Mouse (Mus musculus) megakaryocyte-erythroid progenitor cell, adult 5 weeks (primary cell): ENCODE data around the gene Acot9. TPM values are rescaled to one million over a fixed set of nuclear protein-coding genes. Genes with fewer than 3 reads are reported as not detected.

Experiments used
- polyA plus RNA-seq: library from polyadenylated mRNA; stranded (reverse); fragments of >175 nt; gene quantifications from 2 replicates; pipeline ENCODE4 v1.2.3, GENCODE M21; 2012

The Acot9 gene
- polyA plus RNA-seq, result 5.9 and 8.5 TPM in 2 replicates

GRCm38 (mm10) chrX:155262235-155262914 lies at the start of gene Acot9:
TSS of gene Acot9 (plus strand) at chrX:155262443.

GRCm38 (mm10) chrX:155216271-155216670 lies 46.0 kb upstream of the Acot9 start, which contains the start of gene Sat1:
TSS of gene Sat1 (minus strand) at chrX:155216449.

DNA sequence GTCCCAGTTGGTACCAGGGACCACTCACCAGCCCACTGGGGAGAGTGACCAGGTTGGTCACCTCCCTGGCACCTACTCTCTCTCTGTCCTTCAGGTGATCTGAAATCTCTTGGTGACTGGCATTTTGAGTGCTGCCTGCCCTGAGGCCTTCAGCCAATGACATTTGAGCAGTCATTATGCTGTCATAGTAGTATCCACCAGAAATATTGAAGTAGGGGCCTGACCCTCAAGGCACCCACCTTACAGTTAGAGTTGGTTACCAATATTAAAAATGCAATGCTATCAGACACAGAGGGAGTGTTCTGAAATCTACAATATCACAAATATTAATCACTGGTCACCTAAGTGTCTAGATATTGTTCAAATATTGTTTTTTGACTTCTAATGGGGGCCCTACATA lies 78.4 kb downstream of the Acot9 start, which contains the start of gene Prdx4:
TSS of gene Prdx4 (minus strand) at position 101 of the 400 bp plus-strand sequence.

Other genes with a start within 250 kb of the Acot9 start
- gene Magea5, start 199.3 kb upstream of the Acot9 start, polyA plus RNA-seq, result not detected in 2 replicates
- not detected in 2 replicates for gene Magea1, start 172.7 kb upstream of the Acot9 start, polyA plus RNA-seq
- gene Magea2, start 168.8 kb upstream of the Acot9 start, polyA plus RNA-seq, result not detected in 2 replicates
- gene Cldn34b2, start 134.0 kb upstream of the Acot9 start, polyA plus RNA-seq, result 0.06 TPM in 1 of 2 replicates, not detected in the other
- gene Sat1, start 46.0 kb upstream of the Acot9 start, polyA plus RNA-seq, result 49.9 and 66.5 TPM in 2 replicates
- 24.5 and 28.2 TPM in 2 replicates for gene Prdx4, start 78.3 kb downstream of the Acot9 start, polyA plus RNA-seq